ENCODE assay signal across 11 mouse cellular contexts in the genomic region with DNA sequence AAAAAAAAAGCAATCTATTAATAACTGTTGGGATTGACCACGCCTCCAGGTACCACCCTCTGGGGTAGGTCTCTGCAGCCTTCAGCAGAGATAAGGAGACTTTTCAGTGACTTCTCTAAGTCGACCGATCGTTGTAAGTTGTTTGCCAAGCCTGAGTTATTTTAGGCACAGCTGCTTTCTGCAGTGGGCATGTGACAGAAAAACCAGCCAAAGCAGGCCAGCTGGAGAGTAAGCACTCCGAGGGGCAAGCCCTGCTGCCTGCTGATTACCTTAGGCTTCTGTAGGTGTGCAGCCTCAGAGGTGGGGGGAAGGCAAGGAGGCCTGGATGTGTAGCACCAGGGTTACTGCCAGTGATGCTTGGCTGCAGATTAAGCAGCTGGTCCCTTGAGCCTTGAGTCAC.
DNase-seq lines count a peak whose midpoint lies in the region; ATAC-seq and TF ChIP-seq lines count a peak whose summit lies in the region.
"Had no signal": no experiment of that assay in that cellular context is flagged by ENCODE, and none has a peak within 500 bp of the region (broad histone marks: within the 10 kb centered on the region; RNA-seq: fewer than 3 reads in every experiment).

No protein-coding gene starts in this region.

- 56% methylated on average over 5 of the region's 5 CpGs for WGBS in intestine, embryonic 15.5 days
- WGBS in intestine, postnatal 0 days, result 30% methylated on average over 5 of the region's 5 CpGs

- no peaks in the 10 kb centered on the region for H3K36me3 ChIP-seq in intestine, embryonic 15.5 days
- no peaks in the 10 kb centered on the region for H3K36me3 ChIP-seq in intestine, postnatal 0 days (ENCODE audit: control insufficient read depth, insufficient read depth)
- H3K36me3 ChIP-seq in MEL (ENCODE audit: control insufficient read depth in 1 of 2, insufficient read depth in 2 of 2, low read length in 2 of 2), result no peaks in the 10 kb centered on the region
- H3K36me3 ChIP-seq: embryonic facial prominence, embryonic 15.5 days had no signal

- H3K4me2 ChIP-seq in intestine, embryonic 15.5 days (replicated peaks), result no peak overlapping the region
- no peak overlapping the region for H3K4me2 ChIP-seq in intestine, postnatal 0 days (replicated peaks; ENCODE audit: low read depth)
- H3K4me2 ChIP-seq: embryonic facial prominence, embryonic 15.5 days had no signal

- ATAC-seq in intestine, embryonic 15.5 days, result 0 out of 2 replicates have a peak, but pooled peaks have one; percentile 31
- no peak for ATAC-seq in intestine, postnatal 0 days
- peak; percentile 39; the same call in 1 of the 2 replicates for ATAC-seq in megakaryocyte progenitor cell, adult 5-6 weeks (replicated peaks; ENCODE audit: poor library complexity)
- ATAC-seq: liver, postnatal 0 days; Patski had no signal

- TF ChIP-seq EP300 in MEL (IDR thresholded peaks at IDR 0.05; ENCODE audit: low read depth in 1 of 2, low read length in 2 of 2), result no peak

- DNase-seq in MEL (ENCODE audit: low read depth, low spot score), result no peak
- DNase-seq in brain, adult 2 months (ENCODE audit: low read depth, low spot score), result peak; percentile 77
- DNase-seq in retina, embryonic 14.5 days (ENCODE audit: low spot score), result no peak
- DNase-seq in right cerebral cortex, adult 18-20 months, result no peak
- DNase-seq: liver, postnatal 0 days had no signal

- H3K9me3 ChIP-seq in intestine, embryonic 15.5 days, result no peaks in the 10 kb centered on the region
- no peaks in the 10 kb centered on the region for H3K9me3 ChIP-seq in intestine, postnatal 0 days (ENCODE audit: control insufficient read depth)
- no peaks in the 10 kb centered on the region for H3K9me3 ChIP-seq in MEL (replicated peaks; ENCODE audit: insufficient read depth, low read length)
- H3K9me3 ChIP-seq: embryonic facial prominence, embryonic 15.5 days had no signal

- no peaks in the 10 kb centered on the region for H3K79me2 ChIP-seq in MEL (ENCODE audit: control insufficient read depth, insufficient read depth, low read length, poor library complexity)

- no peak for TF ChIP-seq RAD21 in MEL (IDR thresholded peaks at IDR 0.05; ENCODE audit: low read depth, low read length)

- TF ChIP-seq CTCF in intestine, postnatal 0 days (IDR thresholded peaks at IDR 0.05; ENCODE audit: low read depth), result no peak
- no peak for TF ChIP-seq CTCF in MEL (IDR thresholded peaks at IDR 0.05 in 2 of 3, conservative IDR thresholded peaks at IDR 0.05 in 1 of 3; ENCODE audit: control insufficient read depth in 1 of 3, insufficient read depth in 1 of 3, low read depth in 2 of 3, low read length in 3 of 3, poor library complexity in 1 of 3, severe bottlenecking in 1 of 3)

- no peak for TF ChIP-seq POLR2A in MEL (IDR thresholded peaks at IDR 0.05; ENCODE audit: control insufficient read depth in 1 of 2, insufficient read depth in 1 of 2, low read depth in 1 of 2, low read length in 2 of 2, poor library complexity in 1 of 2)

- 0 out of 2 replicates have a peak, but pooled peaks cover 6% of the 10 kb centered on the region for H3K4me1 ChIP-seq in intestine, embryonic 15.5 days (replicated peaks)
- peaks cover 4% of the 10 kb centered on the region; the same call in 1 of the 2 replicates for H3K4me1 ChIP-seq in intestine, postnatal 0 days (replicated peaks; ENCODE audit: control insufficient read depth, insufficient read depth, low read length)
- H3K4me1 ChIP-seq in MEL (ENCODE audit: control insufficient read depth in 1 of 2, insufficient read depth in 2 of 2, low read length in 2 of 2), result no peaks in the 10 kb centered on the region

- no peak overlapping the region for H3K27ac ChIP-seq in intestine, embryonic 15.5 days
- H3K27ac ChIP-seq in intestine, postnatal 0 days (ENCODE audit: low read depth, low read length), result no peak overlapping the region
- H3K27ac ChIP-seq in MEL (ENCODE audit: control insufficient read depth, low read depth, low read length), result no peak overlapping the region
- H3K27ac ChIP-seq: embryonic facial prominence, embryonic 15.5 days; kidney, postnatal 0 days had no signal

- no peak overlapping the region for H3K4me3 ChIP-seq in intestine, embryonic 15.5 days (replicated peaks)
- no peak overlapping the region for H3K4me3 ChIP-seq in intestine, postnatal 0 days (ENCODE audit: low read depth, low read length)
- H3K4me3 ChIP-seq in MEL (ENCODE audit: control insufficient read depth in 1 of 2, insufficient read depth in 1 of 2, low read depth in 2 of 2, low read length in 2 of 2), result no peak overlapping the region
- H3K4me3 ChIP-seq: embryonic facial prominence, embryonic 15.5 days had no signal

- H3K27me3 ChIP-seq in intestine, embryonic 15.5 days (replicated peaks), result no peaks in the 10 kb centered on the region
- H3K27me3 ChIP-seq in intestine, postnatal 0 days (replicated peaks; ENCODE audit: control insufficient read depth, insufficient read depth, low read length), result no peaks in the 10 kb centered on the region
- no peaks in the 10 kb centered on the region for H3K27me3 ChIP-seq in MEL (ENCODE audit: control insufficient read depth in 1 of 2, insufficient read depth in 2 of 2, low read length in 2 of 2)
- H3K27me3 ChIP-seq: embryonic facial prominence, embryonic 15.5 days; Patski had no signal

- no peak overlapping the region for H3K9ac ChIP-seq in intestine, embryonic 15.5 days
- no peak overlapping the region for H3K9ac ChIP-seq in intestine, postnatal 0 days (ENCODE audit: low read depth, low read length)
- no peak overlapping the region for H3K9ac ChIP-seq in MEL (ENCODE audit: control insufficient read depth, low read depth, low read length, poor library complexity, severe bottlenecking)
- H3K9ac ChIP-seq: embryonic facial prominence, embryonic 15.5 days; liver, postnatal 0 days had no signal

TF ChIP-seq in MEL, 35 proteins besides CTCF, POLR2A, EP300 and RAD21:
- TF ChIP-seq MEF2A (IDR thresholded peaks at IDR 0.05; ENCODE audit: extremely low read depth, insufficient replicate concordance, low read depth, low read length, poor library complexity, severe bottlenecking) (0 out of 2 replicates have a peak, but pooled peaks have one; percentile 33), POLR2AphosphoS5 (IDR thresholded peaks at IDR 0.05; ENCODE audit: borderline replicate concordance, low read depth, low read length) (no peak), TAL1 (IDR thresholded peaks at IDR 0.05; ENCODE audit: low read length) (no peak), MYB (IDR thresholded peaks at IDR 0.05; ENCODE audit: low read depth, low read length) (no peak), ZMIZ1 (IDR thresholded peaks at IDR 0.05; ENCODE audit: low read depth, low read length) (no peak)
